Mouse (Mus musculus) ovary, postnatal 10 days (tissue): ENCODE results near the gene Ankrd34c.

ENCODE experiments used
- DNase-seq: peaks from one replicate; pipeline ENCODE4 v3.0.0; 2022; ENCODE audit warnings: low spot score

Ankrd34c gene

GRCm38 (mm10) chr9:89738295-89738694, at the start of gene Ankrd34c:
Gene Ankrd34c, minus strand, starts transcription at chr9:89738475.
- no peak for DNase-seq

- no peak for DNase-seq
Measured at GRCm38 (mm10) chr9:89787532-89787931, 49.3 kb upstream of the Ankrd34c start.

- DNase-seq: no peak
Measured at GRCm38 (mm10) chr9:89781395-89781927, 43.2 kb upstream of the Ankrd34c start.

GRCm38 (mm10) chr9:89779237-89779636, 41.0 kb upstream of the Ankrd34c start:
- no peak for DNase-seq

- no peak for DNase-seq
Measured at GRCm38 (mm10) chr9:89771153-89771552, 32.9 kb upstream of the Ankrd34c start.

GRCm38 (mm10) chr9:89762017-89762416, 23.7 kb upstream of the Ankrd34c start:
- DNase-seq: no peak

GRCm38 (mm10) chr9:89758569-89758968, 20.3 kb upstream of the Ankrd34c start:
- DNase-seq: no peak

- no peak for DNase-seq
Measured at GRCm38 (mm10) chr9:89758139-89758538, 19.9 kb upstream of the Ankrd34c start.

- no peak for DNase-seq
Measured at GRCm38 (mm10) chr9:89757571-89757970, 19.3 kb upstream of the Ankrd34c start.

GRCm38 (mm10) chr9:89740041-89740440, 1.8 kb upstream of the Ankrd34c start:
- no peak for DNase-seq

GRCm38 (mm10) chr9:89737888-89738287, 387 bp downstream of the Ankrd34c start:
- DNase-seq: no peak

GRCm38 (mm10) chr9:89736932-89737705, 1.2 kb downstream of the Ankrd34c start:
- DNase-seq: no peak

- DNase-seq: no peak
Measured at GRCm38 (mm10) chr9:89706906-89707305, 31.4 kb downstream of the Ankrd34c start.

GRCm38 (mm10) chr9:89705197-89705533, 33.1 kb downstream of the Ankrd34c start:
- no peak for DNase-seq

GRCm38 (mm10) chr9:89704265-89705196, 33.7 kb downstream of the Ankrd34c start, which contains the start of gene Tmed3:
Gene Tmed3, minus strand, starts transcription at chr9:89705068.
- DNase-seq: peak; percentile 66

GRCm38 (mm10) chr9:89700910-89701457, 37.3 kb downstream of the Ankrd34c start:
- no peak for DNase-seq

- DNase-seq: no peak
Measured at GRCm38 (mm10) chr9:89695143-89695542, 43.1 kb downstream of the Ankrd34c start.

- DNase-seq: no peak
Measured at GRCm38 (mm10) chr9:89693670-89694069, 44.6 kb downstream of the Ankrd34c start.

GRCm38 (mm10) chr9:89689179-89689578, 49.1 kb downstream of the Ankrd34c start:
- no peak for DNase-seq

- DNase-seq: no peak
Measured at GRCm38 (mm10) chr9:89687503-89688226, 50.6 kb downstream of the Ankrd34c start.

GRCm38 (mm10) chr9:89686262-89686661, 52.0 kb downstream of the Ankrd34c start:
- no peak for DNase-seq

GRCm38 (mm10) chr9:89678974-89679373, 59.3 kb downstream of the Ankrd34c start:
- no peak for DNase-seq
